Mouse (Mus musculus): ENCODE results near the gene Npdc1. TPM values are rescaled to one million over a fixed set of nuclear protein-coding genes. Genes with fewer than 3 reads are reported as not detected.

The Npdc1 gene
- polyA plus RNA-seq, 1 experiment, result 114 TPM

- Histone ChIP-seq H3K27me3 (ENCODE audit: control insufficient read depth, insufficient read depth, insufficient read length) (peaks cover 34% of the 10 kb centered on the region), H3K79me2 (ENCODE audit: control insufficient read depth, insufficient read depth) (no peaks in the 10 kb centered on the region), H3K4me3 (no peak overlapping the region), H3K36me3 (ENCODE audit: control insufficient read depth, insufficient read depth) (no peaks in the 10 kb centered on the region), H3K4me2 (ENCODE audit: low read depth) (no peak overlapping the region), H3ac (ENCODE audit: control insufficient read depth, insufficient read length) (no peak overlapping the region)
- no peak for TF ChIP-seq CEBPB (IDR thresholded peaks at IDR 0.05; ENCODE audit: insufficient read depth, poor library complexity, severe bottlenecking)
- no peak for TF ChIP-seq POLR2A (IDR thresholded peaks at IDR 0.05; ENCODE audit: insufficient read length, low read depth)
- TF ChIP-seq MYOD1 (IDR thresholded peaks at IDR 0.05; ENCODE audit: control insufficient read depth in 1 of 3, insufficient read length in 2 of 3, low read depth in 2 of 3), result no peak
- TF ChIP-seq TCF3 (IDR thresholded peaks at IDR 0.05; ENCODE audit: insufficient read length, low read depth), result no peak
- TF ChIP-seq SRF (IDR thresholded peaks at IDR 0.05; ENCODE audit: control insufficient read depth, insufficient read length, low read depth), result no peak
- no peak for TF ChIP-seq MAX (IDR thresholded peaks at IDR 0.05; ENCODE audit: low read depth)
Observed at GRCm38 (mm10) chr2:25397010-25397409, 2.1 kb upstream of the Npdc1 start.

- H3K36me3 ChIP-seq (ENCODE audit: control insufficient read depth, insufficient read depth), result no peaks in the 10 kb centered on the region
- H3K4me2 ChIP-seq (ENCODE audit: low read depth), result no peak overlapping the region
- no peaks in the 10 kb centered on the region for H3K79me2 ChIP-seq (ENCODE audit: control insufficient read depth, insufficient read depth)
- H3K4me3 ChIP-seq, result no peak overlapping the region
- TF ChIP-seq USF1 (IDR thresholded peaks at IDR 0.05; ENCODE audit: low read depth) (no peak), SRF (IDR thresholded peaks at IDR 0.05; ENCODE audit: control insufficient read depth, insufficient read length, low read depth) (no peak), MYOG (IDR thresholded peaks at IDR 0.05; ENCODE audit: control insufficient read depth in 1 of 3, insufficient read depth in 1 of 3, insufficient read length in 2 of 3, low read depth in 2 of 3) (no peak), POLR2AphosphoS2 (IDR thresholded peaks at IDR 0.05; ENCODE audit: insufficient read length, low read depth) (no peak), MYOD1 (IDR thresholded peaks at IDR 0.05; ENCODE audit: control insufficient read depth in 1 of 3, insufficient read length in 2 of 3, low read depth in 2 of 3) (no peak), TCF12 (IDR thresholded peaks at IDR 0.05; ENCODE audit: insufficient read depth, poor library complexity, severe bottlenecking) (no peak), E2F4 (IDR thresholded peaks at IDR 0.05; ENCODE audit: insufficient read depth) (no peak), TCF3 (IDR thresholded peaks at IDR 0.05; ENCODE audit: insufficient read length, low read depth) (no peak), CEBPB (IDR thresholded peaks at IDR 0.05; ENCODE audit: insufficient read depth, poor library complexity, severe bottlenecking) (no peak), POLR2A (IDR thresholded peaks at IDR 0.05; ENCODE audit: insufficient read length, low read depth) (no peak), REST (IDR thresholded peaks at IDR 0.05; ENCODE audit: insufficient read depth, insufficient read length) (no peak), MAX (IDR thresholded peaks at IDR 0.05; ENCODE audit: low read depth) (no peak)
- H3ac ChIP-seq (ENCODE audit: control insufficient read depth, insufficient read length), result no peak overlapping the region
- peaks cover 34% of the 10 kb centered on the region for H3K27me3 ChIP-seq (ENCODE audit: control insufficient read depth, insufficient read depth, insufficient read length)
Observed at GRCm38 (mm10) chr2:25398065-25398464, 1.1 kb upstream of the Npdc1 start.

DNA sequence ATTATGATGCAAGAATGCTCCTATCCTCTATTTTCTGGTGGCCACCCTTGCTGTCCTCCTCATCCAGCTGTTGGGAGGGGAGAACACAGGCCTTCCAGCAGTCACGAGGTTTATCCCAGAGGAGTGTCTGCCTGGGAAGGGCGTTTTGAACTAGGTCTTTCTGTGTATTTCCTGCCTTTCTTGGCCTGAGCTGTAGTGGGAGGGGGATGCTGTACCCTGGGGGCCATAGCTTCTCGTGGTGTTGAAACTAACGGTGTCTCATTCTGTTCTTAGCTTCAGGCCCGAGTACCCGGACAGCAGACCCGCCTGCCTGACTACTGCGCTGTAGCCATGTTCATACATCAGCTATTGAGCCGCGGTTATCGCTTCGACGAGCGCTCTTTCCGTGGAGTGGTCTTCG lies 1.1 kb downstream of the Npdc1 start:
- TF ChIP-seq TCF3 (IDR thresholded peaks at IDR 0.05; ENCODE audit: insufficient read length, low read depth) (no peak), TCF12 (IDR thresholded peaks at IDR 0.05; ENCODE audit: insufficient read depth, poor library complexity, severe bottlenecking) (no peak), CEBPB (IDR thresholded peaks at IDR 0.05; ENCODE audit: insufficient read depth, poor library complexity, severe bottlenecking) (no peak), MYOD1 (IDR thresholded peaks at IDR 0.05; ENCODE audit: control insufficient read depth in 1 of 3, insufficient read length in 2 of 3, low read depth in 2 of 3) (no peak), POLR2A (IDR thresholded peaks at IDR 0.05; ENCODE audit: insufficient read length, low read depth) (no peak), POLR2AphosphoS2 (IDR thresholded peaks at IDR 0.05; ENCODE audit: insufficient read length, low read depth) (no peak), SRF (IDR thresholded peaks at IDR 0.05; ENCODE audit: control insufficient read depth, insufficient read length, low read depth) (no peak), REST (IDR thresholded peaks at IDR 0.05; ENCODE audit: insufficient read depth, insufficient read length) (no peak), USF1 (IDR thresholded peaks at IDR 0.05; ENCODE audit: low read depth) (no peak), MYOG (IDR thresholded peaks at IDR 0.05; ENCODE audit: control insufficient read depth in 1 of 3, insufficient read depth in 1 of 3, insufficient read length in 2 of 3, low read depth in 2 of 3) (no peak), E2F4 (IDR thresholded peaks at IDR 0.05; ENCODE audit: insufficient read depth) (no peak), MAX (IDR thresholded peaks at IDR 0.05; ENCODE audit: low read depth) (no peak)
- Histone ChIP-seq H3K4me3 (no peak overlapping the region), H3K27me3 (ENCODE audit: control insufficient read depth, insufficient read depth, insufficient read length) (peaks cover 32% of the 10 kb centered on the region), H3ac (ENCODE audit: control insufficient read depth, insufficient read length) (no peak overlapping the region), H3K4me2 (ENCODE audit: low read depth) (peak overlapping the region; percentile 35), H3K36me3 (ENCODE audit: control insufficient read depth, insufficient read depth) (no peaks in the 10 kb centered on the region), H3K79me2 (ENCODE audit: control insufficient read depth, insufficient read depth) (no peaks in the 10 kb centered on the region)

GRCm38 (mm10) chr2:25400764-25401163 lies 1.6 kb downstream of the Npdc1 start:
- Histone ChIP-seq H3K27me3 (ENCODE audit: control insufficient read depth, insufficient read depth, insufficient read length) (peaks cover 27% of the 10 kb centered on the region), H3K4me3 (no peak overlapping the region)

DNA sequence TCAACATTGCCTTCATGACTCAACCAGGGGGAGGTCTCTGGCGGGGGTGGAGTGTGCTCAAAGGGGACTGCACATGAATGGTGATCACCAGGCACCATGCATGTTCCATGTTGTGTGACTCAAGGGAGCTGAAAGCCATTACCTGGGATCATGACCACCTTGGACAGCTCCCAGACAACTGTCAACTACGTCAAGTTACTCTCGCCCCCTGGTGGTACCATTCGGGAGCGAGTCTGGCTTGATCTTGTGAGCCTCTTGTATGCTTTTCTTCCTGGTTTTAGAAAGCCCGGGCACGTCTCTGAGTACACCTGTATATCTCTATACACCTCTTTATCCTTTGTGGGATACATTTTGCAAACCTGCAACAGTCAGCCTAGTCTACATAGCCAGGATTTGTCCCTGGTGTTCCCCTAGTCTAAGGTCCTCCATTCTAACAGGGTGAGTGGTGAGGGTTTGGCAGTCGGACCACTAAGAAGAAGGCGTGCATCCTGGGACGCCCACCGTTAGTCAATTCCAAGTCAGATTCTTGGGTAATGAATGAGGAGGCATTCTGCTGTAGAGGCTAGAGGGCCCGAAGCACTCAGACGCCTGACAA lies 3.3 kb downstream of the Npdc1 start:
- peak overlapping the region; percentile 89 for H3K4me2 ChIP-seq (ENCODE audit: low read depth)
- peaks cover 18% of the 10 kb centered on the region for H3K27me3 ChIP-seq (ENCODE audit: control insufficient read depth, insufficient read depth, insufficient read length)
- no peaks in the 10 kb centered on the region for H3K36me3 ChIP-seq (ENCODE audit: control insufficient read depth, insufficient read depth)

More at GRCm38 (mm10) chr2:25400764-25401163, 1.6 kb downstream of the Npdc1 start:
- no peaks in the 10 kb centered on the region for H3K36me3 ChIP-seq (ENCODE audit: control insufficient read depth, insufficient read depth)
- no peak overlapping the region for H3ac ChIP-seq (ENCODE audit: control insufficient read depth, insufficient read length)
- H3K4me2 ChIP-seq (ENCODE audit: low read depth), result peak overlapping the region; percentile 35
- no peaks in the 10 kb centered on the region for H3K79me2 ChIP-seq (ENCODE audit: control insufficient read depth, insufficient read depth)
- TF ChIP-seq MYOD1 (IDR thresholded peaks at IDR 0.05; ENCODE audit: control insufficient read depth in 1 of 3, insufficient read length in 2 of 3, low read depth in 2 of 3), result peak in 1 of 3 experiments; percentile 13
- no peak for TF ChIP-seq CEBPB (IDR thresholded peaks at IDR 0.05; ENCODE audit: insufficient read depth, poor library complexity, severe bottlenecking)
- TF ChIP-seq TCF3 (IDR thresholded peaks at IDR 0.05; ENCODE audit: insufficient read length, low read depth), result no peak

More for the DNA sequence above, 3.3 kb downstream of the Npdc1 start:
- Histone ChIP-seq H3K4me3 (peak overlapping the region; percentile 31), H3ac (ENCODE audit: control insufficient read depth, insufficient read length) (peak overlapping the region; percentile 14), H3K79me2 (ENCODE audit: control insufficient read depth, insufficient read depth) (no peaks in the 10 kb centered on the region)
- TF ChIP-seq REST (IDR thresholded peaks at IDR 0.05; ENCODE audit: insufficient read depth, insufficient read length), result peak; percentile 93
- peak; percentile 24 for TF ChIP-seq MAX (IDR thresholded peaks at IDR 0.05; ENCODE audit: low read depth)
- TF ChIP-seq TCF3 (IDR thresholded peaks at IDR 0.05; ENCODE audit: insufficient read length, low read depth), result no peak
- no peak for TF ChIP-seq USF1 (IDR thresholded peaks at IDR 0.05; ENCODE audit: low read depth)
- no peak for TF ChIP-seq TCF12 (IDR thresholded peaks at IDR 0.05; ENCODE audit: insufficient read depth, poor library complexity, severe bottlenecking)

Data from myocyte (in vitro differentiated cells).